Mouse (Mus musculus): ENCODE measurements at regions not wholly inside any gene's neighbourhood (a gene's known extent, or its start where the extent isn't known, plus 50 kb on each side); places are given as distances from the start of the nearest gene placed in this dataset.

DNA sequence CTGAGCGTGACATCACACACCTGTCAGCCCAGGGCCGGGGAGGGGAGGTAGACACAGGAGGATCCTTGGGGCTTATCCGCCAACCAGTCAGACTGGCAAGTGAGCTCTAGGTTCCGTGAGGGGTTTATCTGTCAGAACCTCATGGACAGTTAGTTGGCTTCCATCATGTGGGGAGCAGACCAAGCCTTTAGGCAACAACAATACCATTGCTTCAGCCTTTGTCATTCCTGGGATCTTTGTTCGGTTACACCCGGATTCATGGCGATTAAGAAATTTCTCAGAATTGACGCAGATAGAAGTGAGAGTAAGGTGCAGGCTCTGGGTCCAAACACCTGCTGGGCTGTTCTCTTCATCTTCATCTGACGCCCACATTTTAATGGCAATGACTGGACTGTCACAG lies 131.4 kb downstream of the Bcl2l11 start:
- DNase-seq = no peak
- intact Hi-C loops (cut with DNase I; ENCODE audit: low total_unique reads) = no loop called here

DNA sequence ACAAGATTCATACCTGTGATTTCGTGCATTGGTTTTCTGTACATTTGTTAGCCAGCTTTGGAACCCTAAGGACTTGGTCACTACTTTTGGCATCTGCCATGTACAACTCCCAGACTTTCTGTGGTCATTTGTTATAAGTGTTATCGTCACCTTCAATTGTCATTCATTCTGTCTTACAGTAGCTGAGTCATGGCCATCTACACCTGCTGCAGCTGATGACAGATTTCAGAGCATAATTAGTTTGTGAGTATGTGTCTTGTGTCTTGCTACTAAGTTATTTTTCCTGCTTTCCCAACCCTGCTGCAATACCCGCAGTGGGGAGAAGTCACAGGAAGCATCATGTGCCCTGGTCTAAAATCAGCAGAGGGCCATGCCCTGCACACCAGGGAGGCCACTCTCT lies 138.0 kb downstream of the Bcl2l11 start:
- intact Hi-C loops (cut with DNase I; ENCODE audit: low total_unique reads) = no loop called here
- DNase-seq = no peak

DNA sequence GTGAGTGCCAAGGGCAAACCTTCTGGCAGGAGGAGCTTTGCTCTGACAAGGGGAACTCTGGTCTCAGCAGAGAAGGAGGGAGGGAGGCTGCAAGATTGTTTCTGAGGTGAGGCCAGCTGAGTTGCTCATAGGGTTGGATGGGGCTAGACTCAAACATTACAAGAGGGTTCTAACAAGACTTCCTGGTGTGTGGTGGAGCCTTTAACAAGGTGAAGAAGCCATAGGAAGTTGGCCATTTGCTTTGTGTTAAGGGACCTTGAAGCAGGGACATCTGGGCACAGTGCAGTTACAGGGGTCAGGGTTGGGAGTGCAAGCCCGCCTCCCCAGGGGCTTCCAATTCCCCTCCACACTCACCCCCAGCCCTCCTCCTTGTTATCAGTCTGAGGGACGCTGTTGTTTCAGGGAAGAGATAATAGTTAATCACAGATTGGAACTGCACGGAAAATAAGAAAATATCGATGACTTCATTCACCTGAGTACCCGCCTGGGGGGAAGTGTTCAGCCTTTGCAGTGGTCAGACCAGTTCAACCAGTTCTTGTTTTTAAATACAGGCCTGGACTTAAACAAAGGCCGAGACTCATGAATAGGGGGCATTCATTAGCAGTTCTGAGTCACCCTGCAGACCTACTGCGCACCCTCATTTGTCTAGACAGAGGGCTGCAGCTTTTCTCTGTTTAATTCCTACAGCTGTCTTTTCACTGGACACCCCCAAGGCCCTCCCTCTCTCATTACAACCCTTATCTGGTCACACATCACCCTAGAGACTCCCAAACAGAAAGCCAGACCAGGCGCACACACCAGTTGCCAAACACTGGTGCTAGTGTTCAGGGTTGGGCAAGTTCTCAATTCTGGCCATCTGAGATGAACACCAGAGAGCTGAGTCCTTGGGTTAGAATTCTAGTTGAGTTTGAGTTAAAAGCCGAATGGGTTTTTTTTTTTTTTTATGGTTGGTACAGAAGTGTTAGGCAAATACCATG lies 139.5 kb downstream of the Bcl2l11 start:
- intact Hi-C loops (cut with DNase I; ENCODE audit: low total_unique reads) = no loop called here
- no peak for DNase-seq

DNA sequence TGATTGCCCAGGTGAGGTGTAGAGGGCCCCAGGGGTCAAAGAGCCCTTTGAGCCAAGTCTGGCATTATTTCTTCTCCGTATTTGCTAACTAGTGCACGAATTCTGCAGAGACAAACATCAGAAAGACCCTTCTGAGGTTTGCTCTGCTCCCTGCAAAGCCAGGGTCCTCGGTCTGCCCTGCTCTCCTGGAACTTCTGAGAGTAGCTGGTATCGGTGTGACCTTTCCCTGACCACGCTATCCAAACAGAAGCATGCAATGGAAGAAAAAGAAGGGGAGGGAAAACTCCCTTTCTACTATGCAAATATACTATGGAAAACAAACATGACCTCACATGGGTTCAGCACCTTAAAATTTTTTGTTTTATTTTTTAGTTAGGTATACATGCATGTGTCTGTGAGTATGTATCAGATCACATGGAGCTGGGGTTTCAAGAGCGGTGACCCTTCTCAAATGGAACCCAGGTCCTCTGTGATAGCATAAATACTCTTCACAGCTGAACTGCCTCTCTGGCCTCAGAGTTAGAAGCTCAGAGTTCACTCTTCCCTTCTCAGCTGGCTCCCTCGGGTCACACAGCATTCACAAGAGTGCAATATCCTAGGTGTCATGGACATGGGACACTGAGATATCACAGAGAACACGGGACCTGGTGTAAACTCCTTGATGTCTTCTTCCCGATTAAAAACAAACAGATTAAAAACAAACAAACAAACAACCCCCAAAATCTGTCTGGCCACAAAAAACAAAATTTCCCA lies 144.7 kb downstream of the Bcl2l11 start:
- intact Hi-C loops (cut with DNase I; ENCODE audit: low total_unique reads) = no loop called here
- DNase-seq = no peak

DNA sequence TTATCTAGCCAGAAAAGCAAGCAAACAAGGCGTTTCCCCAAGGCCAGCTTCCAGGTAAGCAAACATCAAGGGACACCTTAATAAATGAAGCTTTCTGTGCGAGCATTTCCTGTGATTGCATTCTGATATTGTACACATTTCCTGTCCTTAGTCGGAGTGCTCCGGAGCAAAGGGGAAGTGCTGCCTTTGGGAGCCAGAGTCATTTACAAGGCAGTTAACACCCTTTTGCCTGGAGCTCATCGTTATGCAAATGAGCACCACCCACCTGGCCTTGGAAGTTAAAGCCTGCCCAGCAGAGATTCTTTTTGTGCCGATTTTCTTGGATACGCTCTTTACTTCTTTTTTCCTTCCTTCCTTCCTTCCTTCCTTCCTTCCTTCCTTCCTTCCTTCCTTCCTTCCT lies 147.0 kb downstream of the Bcl2l11 start:
- no peak for DNase-seq
- intact Hi-C loops (cut with DNase I; ENCODE audit: low total_unique reads) = no loop called here

DNA sequence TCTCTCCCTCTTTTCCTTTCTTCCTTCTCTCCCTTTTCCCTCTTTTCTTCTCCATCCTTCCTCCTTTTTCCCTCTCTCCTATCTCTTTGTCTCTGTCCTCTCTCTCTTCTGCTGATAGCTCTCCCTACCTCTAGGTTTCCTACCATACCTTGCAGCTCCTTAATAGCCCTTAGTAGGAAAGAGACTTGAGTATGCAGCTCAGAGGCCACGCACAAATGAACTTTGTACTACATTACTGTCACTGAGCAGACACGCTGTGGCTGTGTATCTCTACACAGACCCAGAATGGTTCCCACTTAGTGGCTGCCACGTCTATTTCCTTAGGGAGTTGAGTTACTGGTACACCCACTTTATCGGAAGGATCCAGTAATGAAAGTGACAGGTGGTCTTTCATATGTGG lies 147.5 kb downstream of the Bcl2l11 start:
- DNase-seq = no peak

DNA sequence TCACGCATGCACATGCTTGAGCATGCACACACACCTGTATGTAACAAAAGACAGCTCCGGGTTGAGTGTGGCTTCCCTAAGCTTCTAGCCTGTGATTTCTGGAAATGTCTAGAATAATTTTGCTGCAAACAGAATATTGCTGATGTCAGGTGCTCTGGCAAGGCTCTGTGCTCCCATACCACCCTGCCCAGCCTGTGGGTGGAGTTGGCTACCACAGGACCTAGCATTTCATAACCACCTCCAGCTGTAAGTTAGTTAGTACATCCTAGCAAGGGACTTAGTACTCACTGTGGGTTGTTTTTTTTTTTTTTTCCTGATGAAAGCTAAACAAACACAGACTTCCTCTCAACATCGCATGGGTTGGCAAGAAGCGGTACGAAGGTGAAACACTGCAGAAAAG lies 150.5 kb downstream of the Bcl2l11 start:
- no peak for DNase-seq
- intact Hi-C loops (cut with DNase I; ENCODE audit: low total_unique reads) = no loop called here

More for the DNA sequence above, 147.5 kb downstream of the Bcl2l11 start:
- intact Hi-C loops (cut with DNase I; ENCODE audit: low total_unique reads) = no loop called here

DNA sequence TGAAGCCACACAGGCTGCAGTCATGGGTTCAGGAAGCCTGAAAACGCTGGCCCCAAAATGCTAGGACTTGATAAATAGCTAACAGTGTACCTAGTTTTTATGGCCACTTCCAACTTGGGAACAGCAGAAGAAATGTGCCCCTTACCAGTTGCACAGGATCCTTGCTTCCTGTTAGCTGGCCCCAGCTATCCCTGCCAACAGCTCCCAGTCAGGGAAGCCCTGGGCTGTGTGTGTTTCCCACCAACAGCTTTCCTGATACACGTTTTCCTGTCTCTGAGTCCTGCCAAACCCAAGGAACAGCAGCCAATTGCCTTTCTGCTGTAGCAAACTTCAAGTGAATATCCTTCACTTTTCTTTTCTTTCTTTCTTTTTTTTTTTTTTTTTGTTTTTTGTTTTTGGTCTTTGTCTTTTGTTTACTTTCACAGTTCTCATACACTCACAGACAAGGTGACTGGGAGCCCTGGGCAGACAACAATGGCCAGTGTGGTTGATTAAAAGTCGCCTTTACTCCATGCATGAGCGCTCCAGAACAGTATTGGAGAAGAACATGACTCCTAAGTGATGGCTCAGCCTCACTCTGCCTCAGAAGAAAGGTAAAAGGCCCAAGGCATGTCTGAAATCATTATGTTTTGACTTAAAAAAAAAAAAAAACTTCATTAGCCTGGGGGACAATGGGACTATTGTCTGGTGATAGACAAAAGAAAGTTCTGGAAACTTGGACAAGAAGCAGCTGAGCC lies 151.7 kb downstream of the Bcl2l11 start:
- no peak for DNase-seq
- intact Hi-C loops (cut with DNase I; ENCODE audit: low total_unique reads) = no loop called here

DNA sequence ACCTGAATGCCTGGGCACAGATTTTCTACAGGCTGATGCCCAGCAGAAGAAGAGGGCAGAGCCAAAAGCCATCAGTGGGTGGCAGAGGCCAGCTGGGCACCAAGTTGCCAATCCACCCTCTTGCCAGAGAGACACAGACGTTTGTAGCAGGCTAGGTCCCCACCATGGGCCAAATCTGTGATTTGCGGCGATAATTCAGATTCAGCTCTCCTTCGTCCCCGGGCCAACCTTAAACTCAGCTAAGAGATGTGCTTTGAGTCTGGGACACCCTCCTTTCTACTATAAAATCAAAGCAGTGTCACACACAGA lies 152.2 kb downstream of the Bcl2l11 start:
- no peak for DNase-seq
- intact Hi-C loops (cut with DNase I; ENCODE audit: low total_unique reads) = no loop called here

DNA sequence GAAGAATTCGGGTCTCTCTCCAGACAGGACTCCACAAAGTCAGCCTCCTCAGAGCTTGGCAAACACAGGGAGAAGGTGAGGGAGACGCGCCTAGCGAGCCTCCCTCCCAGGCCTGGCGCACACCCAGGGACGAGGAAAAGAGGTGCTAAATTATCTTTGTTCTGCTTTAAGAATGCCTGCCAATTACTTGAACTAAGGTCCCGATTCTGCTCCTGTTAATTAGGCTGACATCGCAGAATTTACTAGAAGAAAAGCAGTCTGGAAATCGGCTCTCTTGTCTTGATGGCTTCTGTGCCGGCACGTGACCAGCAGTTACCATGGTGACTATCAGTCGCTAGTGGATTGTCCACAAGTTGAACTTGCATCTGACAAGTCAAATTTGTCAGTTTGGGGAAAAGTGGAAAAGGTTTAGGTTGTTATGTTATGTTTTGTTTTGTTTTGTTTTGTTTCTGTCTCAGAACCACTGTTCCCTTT lies 152.8 kb downstream of the Bcl2l11 start:
- intact Hi-C loops (cut with DNase I; ENCODE audit: low total_unique reads) = no loop called here
- no peak for DNase-seq

DNA sequence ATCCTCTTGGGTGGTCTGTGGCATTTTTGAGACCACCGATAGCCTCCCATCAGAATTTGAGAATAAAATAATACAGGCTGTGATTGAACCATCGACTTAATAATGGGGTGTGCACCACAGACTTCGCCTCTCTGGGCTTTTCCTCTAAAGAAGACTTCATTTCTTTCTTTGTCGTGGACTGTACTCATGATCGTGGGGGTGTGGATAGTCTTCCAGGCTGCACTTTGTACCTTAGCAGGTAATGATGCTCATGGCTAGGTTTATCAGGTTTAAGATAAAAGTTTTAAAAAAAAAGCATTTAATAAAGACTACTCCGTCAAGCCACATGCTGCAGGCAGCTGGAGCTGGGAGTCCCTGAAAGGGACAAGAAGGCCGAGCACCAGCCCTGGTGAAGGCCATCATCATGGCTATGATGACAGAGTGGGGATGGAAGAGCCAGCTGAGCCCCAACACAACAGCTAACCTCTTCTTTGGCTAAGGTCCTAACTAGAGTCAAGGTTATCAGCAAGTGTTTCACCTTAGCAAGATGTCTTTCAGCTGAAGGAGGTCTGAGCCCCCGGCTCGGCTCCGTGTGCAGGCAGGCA lies 153.4 kb downstream of the Bcl2l11 start:
- intact Hi-C loops (cut with DNase I; ENCODE audit: low total_unique reads) = no loop called here

DNA sequence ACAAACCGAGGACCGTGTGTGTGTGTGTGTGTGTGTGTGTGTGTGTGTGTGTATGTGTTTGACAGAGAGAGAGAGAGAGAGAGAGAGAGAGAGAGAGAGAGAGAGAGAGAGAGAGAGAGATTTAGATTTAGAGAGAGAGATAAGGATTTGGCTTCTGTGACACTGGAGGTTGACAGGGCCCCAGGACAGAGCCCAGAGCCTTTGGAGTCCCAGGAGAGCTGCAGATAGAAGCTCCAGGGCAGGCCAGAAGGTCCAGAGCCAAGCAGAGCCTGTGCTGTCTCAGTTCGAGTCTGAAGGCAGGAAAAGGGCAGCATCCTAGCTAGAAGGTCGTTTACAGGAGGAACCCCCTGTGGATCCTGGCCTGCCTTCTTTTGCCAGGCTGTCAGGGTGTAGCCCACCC lies 156.8 kb downstream of the Bcl2l11 start:
- no peak for DNase-seq
- intact Hi-C loops (cut with DNase I; ENCODE audit: low total_unique reads) = no loop called here

More for the DNA sequence above, 153.4 kb downstream of the Bcl2l11 start:
- DNase-seq = no peak

DNA sequence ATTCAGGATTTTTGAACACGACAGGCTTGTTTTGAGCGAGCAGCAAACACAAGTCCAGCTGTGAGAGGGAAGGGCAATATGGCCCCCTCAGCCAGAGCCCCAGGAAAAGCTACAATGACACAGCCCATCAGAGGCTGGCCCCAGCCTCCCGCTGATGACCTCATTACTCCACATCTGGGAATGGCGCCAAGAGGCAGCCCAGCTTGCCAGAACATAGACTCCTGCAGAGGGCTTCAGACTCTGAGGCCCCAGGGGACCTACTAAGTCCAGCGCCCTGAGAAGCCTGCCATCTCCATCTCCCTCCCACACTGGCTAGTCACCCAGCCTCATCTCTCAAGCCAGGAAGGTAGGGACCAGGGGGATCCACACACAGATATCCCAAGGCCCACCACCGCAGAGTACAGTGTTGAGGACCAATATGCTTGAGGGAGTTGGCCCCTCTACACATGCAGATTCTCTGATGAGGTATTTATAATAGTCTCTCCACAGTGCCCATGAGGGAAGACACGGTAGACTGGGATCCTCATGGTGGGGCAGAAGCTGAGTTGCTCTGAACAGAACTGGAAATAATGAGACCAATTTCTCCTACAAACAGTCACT lies 159.1 kb downstream of the Bcl2l11 start:
- intact Hi-C loops (cut with DNase I; ENCODE audit: low total_unique reads) = no loop called here
- peak; percentile 88 for DNase-seq

DNA sequence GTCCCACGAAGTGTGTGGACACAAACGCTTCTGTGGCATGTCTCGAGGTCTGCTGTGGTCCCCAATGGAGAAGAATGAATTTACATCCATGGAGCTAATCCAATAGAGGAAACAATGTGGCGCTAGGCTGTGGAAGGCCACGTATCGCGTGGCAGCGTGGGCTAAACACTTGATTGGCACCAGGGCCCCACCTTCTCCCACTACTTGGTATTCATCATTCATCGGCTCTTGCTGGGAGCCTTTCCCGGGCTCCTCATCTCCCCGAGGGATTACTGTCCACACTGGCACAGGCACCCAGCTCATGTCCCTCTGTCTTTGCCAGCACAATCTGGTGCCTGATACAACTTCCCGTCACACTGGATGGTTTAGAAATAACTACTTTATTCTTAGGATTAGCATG lies 159.6 kb downstream of the Bcl2l11 start:
- intact Hi-C loops (cut with DNase I; ENCODE audit: low total_unique reads) = no loop called here
- no peak for DNase-seq

DNA sequence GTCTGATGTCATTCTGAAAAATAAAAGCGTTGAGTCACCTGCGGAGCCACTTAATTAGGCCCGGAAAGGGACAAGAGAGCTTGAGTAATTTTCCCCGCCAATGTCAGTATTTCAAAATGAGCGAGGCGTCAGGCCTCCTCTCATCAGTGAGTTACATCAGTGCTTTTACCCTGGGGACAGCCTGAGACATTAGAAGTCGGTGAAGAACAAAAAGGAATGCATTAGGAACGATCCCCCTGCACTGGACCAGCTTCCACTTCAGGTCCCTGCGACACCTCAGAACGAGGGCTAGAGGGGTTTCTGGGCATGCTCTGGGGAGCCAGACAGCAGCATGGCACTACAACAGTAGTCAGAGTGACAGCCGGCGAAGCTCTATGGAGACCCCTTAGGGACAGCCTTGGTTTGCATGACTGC lies 162.3 kb downstream of the Bcl2l11 start:
- no peak for DNase-seq
- intact Hi-C loops (cut with DNase I; ENCODE audit: low total_unique reads) = no loop called here

DNA sequence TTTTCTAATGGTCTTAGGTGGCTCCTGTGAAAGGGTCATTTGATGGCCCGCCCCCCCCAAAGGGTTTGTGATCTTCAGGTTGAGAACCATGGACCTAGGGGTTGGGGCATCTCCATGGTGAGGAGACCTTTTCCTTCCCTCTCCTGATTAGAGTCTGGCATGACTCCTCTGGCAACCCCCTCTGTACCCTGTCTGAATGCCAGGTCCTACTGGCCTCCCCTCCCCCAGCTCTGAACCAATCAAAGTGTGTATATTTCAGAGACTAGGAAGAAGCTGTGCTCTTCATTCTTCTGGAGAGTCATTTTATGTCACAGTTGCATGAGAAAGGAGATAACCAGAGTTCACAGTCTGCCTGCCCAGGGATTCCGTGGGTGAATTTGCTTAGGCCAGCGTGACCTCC lies 164.8 kb downstream of the Bcl2l11 start:
- no peak for DNase-seq
- intact Hi-C loops (cut with DNase I; ENCODE audit: low total_unique reads) = no loop called here

DNA sequence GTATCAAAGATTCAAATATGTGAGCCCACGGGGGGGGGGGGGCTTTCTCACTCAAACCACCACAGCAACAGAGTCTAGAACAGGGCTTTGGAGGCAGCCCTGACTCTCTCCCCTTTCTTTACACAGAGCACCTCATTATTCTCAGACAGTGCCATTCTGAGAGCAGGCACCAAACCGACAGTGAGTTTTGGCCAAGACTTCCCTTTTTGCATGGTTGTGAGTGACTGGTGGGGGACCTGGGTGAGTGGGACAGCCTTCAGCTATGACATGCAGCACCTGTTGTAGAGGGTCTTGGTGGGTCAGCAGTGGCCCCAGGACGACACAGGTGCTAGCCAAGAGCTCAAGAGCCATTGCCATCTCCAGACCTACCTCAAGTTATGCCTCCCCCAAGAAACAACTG lies 168.8 kb downstream of the Bcl2l11 start:
- DNase-seq = no peak
- intact Hi-C loops (cut with DNase I; ENCODE audit: low total_unique reads) = no loop called here

DNA sequence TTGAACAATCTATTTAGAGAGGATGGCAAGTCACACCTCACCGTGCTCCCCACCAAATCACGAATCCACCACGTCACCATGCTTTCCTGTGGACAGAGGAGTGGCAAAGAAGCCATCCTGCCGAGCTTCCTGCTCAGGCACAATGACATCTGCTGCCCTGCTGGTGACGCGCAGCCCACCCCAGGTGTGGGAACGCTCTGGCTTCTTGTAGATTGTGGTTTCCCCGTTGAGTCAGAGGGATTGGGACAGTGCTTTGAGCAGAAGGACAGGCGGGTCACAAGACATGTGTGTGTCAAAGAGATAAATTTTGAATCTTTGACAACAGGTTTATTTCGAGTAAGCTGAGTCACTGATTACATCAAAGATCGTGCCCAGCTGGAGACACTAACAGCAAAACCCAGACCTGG lies 169.2 kb downstream of the Bcl2l11 start:
- no peak for DNase-seq
- intact Hi-C loops (cut with DNase I; ENCODE audit: low total_unique reads) = no loop called here

DNA sequence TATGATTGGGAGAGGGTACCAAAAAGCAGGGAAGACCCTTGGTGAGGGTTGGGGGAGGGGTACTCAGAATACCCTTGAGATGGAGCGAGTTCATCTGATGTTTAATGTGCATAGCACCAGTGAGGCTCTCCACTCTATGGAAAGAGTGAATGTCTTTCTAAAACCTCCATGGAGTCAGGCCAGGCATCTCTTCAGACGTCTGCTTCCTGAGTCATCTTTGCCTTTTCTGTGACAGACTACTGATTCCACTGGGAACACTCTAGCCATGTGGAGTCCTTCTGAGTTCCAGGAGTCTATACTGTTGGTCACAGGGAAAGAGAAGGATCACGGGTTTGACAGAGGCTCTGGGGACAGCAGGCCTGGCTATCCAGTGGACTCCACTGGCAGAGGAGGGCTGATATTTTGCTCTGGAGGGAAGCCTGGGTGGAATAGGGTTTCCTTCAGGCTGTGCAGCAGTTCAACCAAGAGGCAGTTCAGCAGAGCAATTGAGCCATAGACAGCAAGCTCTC lies 169.9 kb downstream of the Bcl2l11 start:
- DNase-seq = no peak
- intact Hi-C loops (cut with DNase I; ENCODE audit: low total_unique reads) = no loop called here

Data from gastrocnemius, postnatal 14 days (tissue).